Mouse (Mus musculus) testis, adult 2 months (tissue): ENCODE measurements at regions not wholly inside any gene's neighbourhood (a gene's known extent, or its start where the extent isn't known, plus 50 kb on each side); places are given as distances from the start of the nearest gene placed in this dataset.

Experiments used
- CTCF ChIP-seq: fragments of 200-500 bp; IDR thresholded peaks from 2 replicates; pipeline ENCODE4 v1.5.1; 2012; ENCODE audit warnings: low read depth, mild to moderate bottlenecking, inconsistent platforms, low read length, moderate library complexity; ENCODE audit not compliant: control insufficient read depth, insufficient read depth, insufficient replicate concordance
- POLR2A ChIP-seq: fragments of 200-500 bp; IDR thresholded peaks from 2 replicates; pipeline ENCODE4 v1.6.1; 2012; ENCODE audit warnings: low read depth, mild to moderate bottlenecking, inconsistent platforms, low read length, moderate library complexity; ENCODE audit not compliant: control insufficient read depth

DNA sequence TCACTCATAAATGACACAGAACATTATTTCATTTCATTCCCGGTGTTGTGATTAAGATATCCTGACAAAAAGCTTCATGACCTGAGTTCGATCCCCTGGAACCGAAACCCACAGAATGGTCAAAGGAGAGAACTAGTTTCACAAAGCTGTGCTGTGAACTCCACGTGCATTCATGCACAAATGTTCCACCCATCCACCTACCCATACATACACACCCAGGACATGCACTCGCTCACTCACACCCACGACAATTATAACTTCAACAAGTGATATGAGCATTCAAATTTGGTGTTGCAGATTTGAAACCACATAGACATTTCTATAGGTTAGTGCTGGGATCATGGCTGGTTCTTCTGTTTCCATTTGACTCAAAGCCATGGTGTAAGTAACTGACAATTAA, 243.4 kb downstream of the Gm11361 start:
- no peak for TF ChIP-seq CTCF
- TF ChIP-seq POLR2A, result no peak
